Mouse (Mus musculus): ENCODE data around the gene Agpat1.
A peak's percentile ranks its signal among the peaks of the same experiment; 100 is the strongest.

Agpat1 gene

GRCm38 (mm10) chr17:34650781-34651180, 46.7 kb downstream of the Agpat1 start:
- no peak for DNase-seq (ENCODE audit: extremely low read depth, insufficient read length, low spot score)

GRCm38 (mm10) chr17:34651507-34652221, 47.6 kb downstream of the Agpat1 start:
- no peak for DNase-seq (ENCODE audit: extremely low read depth, insufficient read length, low spot score)

- DNase-seq (ENCODE audit: extremely low read depth, insufficient read length, low spot score) = no peak
These were observed 48.5 kb downstream of the Agpat1 start for GRCm38 (mm10) chr17:34652546-34652945.

- no peak for DNase-seq (ENCODE audit: extremely low read depth, insufficient read length, low spot score)
These were observed 48.9 kb downstream of the Agpat1 start for GRCm38 (mm10) chr17:34652985-34653384.

- DNase-seq (ENCODE audit: extremely low read depth, insufficient read length, low spot score) = no peak
These were observed 49.8 kb downstream of the Agpat1 start for GRCm38 (mm10) chr17:34653746-34654285.

- DNase-seq (ENCODE audit: extremely low read depth, insufficient read length, low spot score) = no peak
These were observed 50.3 kb downstream of the Agpat1 start for GRCm38 (mm10) chr17:34654392-34654791.

- DNase-seq (ENCODE audit: extremely low read depth, insufficient read length, low spot score) = no peak
These were observed 51.1 kb downstream of the Agpat1 start for GRCm38 (mm10) chr17:34655160-34655559.

GRCm38 (mm10) chr17:34655581-34655991, 51.5 kb downstream of the Agpat1 start:
- peak; percentile 88 for DNase-seq (ENCODE audit: extremely low read depth, insufficient read length, low spot score)

GRCm38 (mm10) chr17:34656666-34657065, 52.6 kb downstream of the Agpat1 start:
- no peak for DNase-seq (ENCODE audit: extremely low read depth, insufficient read length, low spot score)

GRCm38 (mm10) chr17:34657271-34657670, 53.2 kb downstream of the Agpat1 start:
- DNase-seq (ENCODE audit: extremely low read depth, insufficient read length, low spot score) = no peak

- no peak for DNase-seq (ENCODE audit: extremely low read depth, insufficient read length, low spot score)
These were observed 54.1 kb downstream of the Agpat1 start for GRCm38 (mm10) chr17:34658145-34658544.

- no peak for DNase-seq (ENCODE audit: extremely low read depth, insufficient read length, low spot score)
These were observed 54.5 kb downstream of the Agpat1 start for GRCm38 (mm10) chr17:34658591-34658990.

- DNase-seq (ENCODE audit: extremely low read depth, insufficient read length, low spot score) = no peak
These were observed 55.3 kb downstream of the Agpat1 start for GRCm38 (mm10) chr17:34659181-34659896.

- DNase-seq (ENCODE audit: extremely low read depth, insufficient read length, low spot score) = no peak
These were observed 55.8 kb downstream of the Agpat1 start for GRCm38 (mm10) chr17:34659897-34660214.

GRCm38 (mm10) chr17:34660259-34660820, 56.3 kb downstream of the Agpat1 start:
- DNase-seq (ENCODE audit: extremely low read depth, insufficient read length, low spot score) = no peak

- peak; percentile 66 for DNase-seq (ENCODE audit: extremely low read depth, insufficient read length, low spot score)
These were observed 57.1 kb downstream of the Agpat1 start for GRCm38 (mm10) chr17:34661121-34661591.

- no peak for DNase-seq (ENCODE audit: extremely low read depth, insufficient read length, low spot score)
These were observed 58.4 kb downstream of the Agpat1 start for GRCm38 (mm10) chr17:34662468-34662867.

- no peak for DNase-seq (ENCODE audit: extremely low read depth, insufficient read length, low spot score)
These were observed 58.9 kb downstream of the Agpat1 start for GRCm38 (mm10) chr17:34662978-34663377.

Data from 3134 (cell line).